Mouse (Mus musculus) heart, adult 18-20 months (tissue): ENCODE data around the gene Rabac1. TPM values are rescaled to one million over a fixed set of nuclear protein-coding genes. Genes with fewer than 3 reads are reported as not detected.
A peak's percentile ranks its signal among the peaks of the same experiment; 100 is the strongest.

Experiments
- DNase-seq, 2 experiments: peaks; one replicate each; pipeline ENCODE4 v3.0.0; 2021 to 2022; ENCODE audit warnings: mixed read lengths in 1 of 2
- long read RNA-seq, 2 experiments: library from polyadenylated mRNA; stranded (forward); transcript quantifications; one replicate each; pipeline ENCODE4 v2.0.0; 2021
- total RNA-seq, 2 experiments: library from RNA; stranded (reverse); gene quantifications; 2 replicates each; pipeline ENCODE4 v1.2.3; 2021

The Rabac1 gene
- 100 to 1,000 TPM; 337 to 347 TPM for total RNA-seq
- long read RNA-seq, experiment 1, transcript Rabac1-201 (5 exons, 899 nt): major isoform, 230 of 245 reads
- long read RNA-seq, experiment 1, transcript Rabac1-203 (4 exons, 986 nt): minor isoform, 7 of 245 reads
- long read RNA-seq, experiment 1, partial matches to known transcripts: 4 of 245 reads
- long read RNA-seq, experiment 1, other reads (novel, unspliced or antisense): 3 of 245 reads
- long read RNA-seq, experiment 2, transcript Rabac1-201 (5 exons, 899 nt): major isoform, 161 of 171 reads
- long read RNA-seq, experiment 2, partial matches to known transcripts: 2 of 171 reads
- long read RNA-seq, experiment 2, other reads (novel, unspliced or antisense): 5 of 171 reads

GRCm38 (mm10) chr7:24971972-24972893 lies at the start of gene Rabac1:
TSS of gene Rabac1 (minus strand) at chr7:24972754.
- DNase-seq: peak; percentile 95 to 98

- no peak for DNase-seq
Observed at GRCm38 (mm10) chr7:25011592-25011991, 39.0 kb upstream of the Rabac1 start.

GRCm38 (mm10) chr7:25010090-25010913 lies 37.7 kb upstream of the Rabac1 start:
- peak in 1 of 2 experiments; percentile 28 for DNase-seq

DNA sequence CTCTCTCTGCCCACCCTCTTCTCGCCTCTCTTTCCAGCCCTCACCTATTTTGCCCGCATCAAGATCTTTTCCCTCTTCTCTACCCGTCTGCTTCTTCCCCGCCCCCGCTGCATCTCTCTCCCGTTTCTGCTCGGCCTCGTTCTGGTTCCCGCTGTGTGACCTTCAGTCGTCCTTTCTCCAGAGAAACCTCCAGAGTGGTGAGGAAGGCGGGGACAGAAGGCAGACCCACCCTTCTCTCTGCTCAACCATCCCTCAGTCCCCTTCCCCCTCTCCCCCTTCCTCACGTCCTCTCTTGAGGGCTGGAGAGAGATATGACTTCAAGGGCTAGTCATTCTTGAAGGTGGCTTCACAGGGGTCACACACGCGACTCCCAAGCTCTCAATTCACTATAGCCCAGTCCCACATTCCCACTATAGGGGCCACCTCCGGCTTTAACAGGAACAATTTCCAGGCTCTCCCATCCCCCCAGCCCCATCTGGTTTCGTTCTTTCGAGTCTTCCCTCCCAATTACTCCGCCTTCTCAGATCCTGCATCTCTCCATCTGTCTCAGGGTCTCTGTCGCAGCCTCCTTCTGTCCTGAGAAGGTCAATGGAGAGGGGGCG lies 36.6 kb upstream of the Rabac1 start:
- no peak for DNase-seq

- DNase-seq: peak; percentile 31 to 63
Observed at GRCm38 (mm10) chr7:25008635-25009034, 36.1 kb upstream of the Rabac1 start.

DNA sequence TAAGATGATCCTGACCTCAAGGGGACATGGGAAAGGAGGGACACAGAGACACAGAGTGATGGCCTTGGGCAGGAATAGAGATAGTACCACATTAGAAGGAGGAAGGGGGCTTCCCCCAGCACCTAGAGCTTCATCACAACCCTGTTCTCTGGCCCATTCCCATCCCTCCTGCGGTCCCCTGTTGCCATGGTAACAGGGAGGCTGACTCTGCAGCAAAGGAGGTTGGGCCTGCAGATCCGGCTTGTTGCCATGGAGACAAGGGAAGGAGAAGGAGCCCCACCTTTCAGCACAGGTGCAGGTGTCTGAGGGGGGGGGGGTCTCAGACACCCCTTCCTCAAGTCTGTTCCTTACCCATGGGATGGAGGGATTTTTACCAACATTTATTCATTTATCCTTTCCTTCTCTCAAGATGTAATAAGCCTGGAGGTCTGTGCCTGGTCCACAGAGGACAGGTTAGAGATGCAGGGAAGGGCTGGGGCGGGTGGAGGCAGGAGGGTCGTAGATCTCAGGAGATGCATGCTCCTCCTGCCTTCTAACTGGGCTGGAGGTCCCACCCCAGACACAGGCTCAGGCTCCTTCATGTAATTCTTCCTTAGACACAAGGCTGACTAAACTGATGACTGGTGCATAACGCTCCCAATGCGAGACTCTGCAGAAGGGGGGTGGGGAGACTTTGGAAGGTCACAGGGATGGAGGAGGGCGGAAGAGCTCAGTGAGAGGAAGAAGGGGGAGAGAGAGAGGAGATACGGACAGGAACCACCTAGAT lies 35.2 kb upstream of the Rabac1 start:
- DNase-seq: no peak

- peak in 1 of 2 experiments; percentile 32 for DNase-seq
Observed at GRCm38 (mm10) chr7:25006586-25007364, 34.2 kb upstream of the Rabac1 start.

GRCm38 (mm10) chr7:25006171-25006570 lies 33.6 kb upstream of the Rabac1 start:
- no peak for DNase-seq

DNA sequence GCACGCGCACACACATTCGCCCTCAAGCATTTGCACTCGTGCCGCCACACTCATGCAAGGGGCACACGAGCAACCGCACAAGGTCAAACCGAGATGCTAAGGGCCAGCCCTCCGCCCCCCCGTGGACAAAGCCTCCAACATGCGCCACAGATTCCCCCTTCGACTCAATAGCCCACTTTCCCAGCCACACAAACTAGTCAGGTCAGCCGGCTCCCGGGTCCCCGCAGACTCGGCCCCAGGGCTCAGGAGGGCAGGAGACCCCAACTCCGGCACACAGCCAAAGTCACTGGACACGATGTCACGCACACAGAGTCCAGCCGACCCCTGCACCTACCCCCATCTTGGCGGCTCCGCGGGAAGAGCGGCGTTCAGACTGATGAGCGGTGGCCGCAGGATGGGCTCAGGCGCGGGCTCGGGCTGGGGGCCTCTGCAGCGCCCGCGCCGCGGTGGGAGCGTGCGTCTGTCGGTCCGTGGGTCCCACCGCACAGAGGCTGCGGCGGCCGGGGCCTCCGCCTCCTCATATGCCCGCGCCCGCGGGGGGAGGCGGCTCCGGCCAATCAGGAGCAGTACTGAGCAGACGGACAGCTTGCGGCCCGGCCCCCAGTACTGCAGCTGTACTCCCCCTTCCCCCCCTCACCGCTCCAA lies 33.0 kb upstream of the Rabac1 start, which contains the start of gene Atp1a3:
Gene Atp1a3 (minus strand): TSS at position 538 of the 645 bp plus-strand sequence.
- DNase-seq: peak in 1 of 2 experiments; percentile 29

DNA sequence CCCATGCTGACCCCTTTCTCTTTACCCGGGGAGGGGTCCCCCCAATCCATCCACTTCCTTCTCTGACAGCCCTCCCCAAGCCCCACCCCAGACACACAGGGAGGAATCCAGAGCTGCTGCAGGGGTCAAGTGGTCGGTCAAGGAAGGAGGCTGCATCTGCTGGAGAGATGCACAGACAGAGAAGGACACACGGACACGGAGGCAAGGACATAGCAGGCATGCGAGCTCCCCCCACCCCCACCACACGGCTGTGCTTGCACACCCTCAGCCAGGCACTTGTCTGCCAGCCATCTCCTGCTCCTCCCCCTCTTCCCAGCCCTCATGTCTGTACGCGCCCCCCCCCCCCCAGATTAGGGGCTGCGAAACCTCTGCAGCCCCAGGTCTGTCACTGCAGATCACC lies 32.3 kb upstream of the Rabac1 start:
- DNase-seq: no peak

GRCm38 (mm10) chr7:25003820-25004388 lies 31.4 kb upstream of the Rabac1 start:
- DNase-seq: no peak

GRCm38 (mm10) chr7:25003291-25003690 lies 30.7 kb upstream of the Rabac1 start:
- DNase-seq: no peak

DNA sequence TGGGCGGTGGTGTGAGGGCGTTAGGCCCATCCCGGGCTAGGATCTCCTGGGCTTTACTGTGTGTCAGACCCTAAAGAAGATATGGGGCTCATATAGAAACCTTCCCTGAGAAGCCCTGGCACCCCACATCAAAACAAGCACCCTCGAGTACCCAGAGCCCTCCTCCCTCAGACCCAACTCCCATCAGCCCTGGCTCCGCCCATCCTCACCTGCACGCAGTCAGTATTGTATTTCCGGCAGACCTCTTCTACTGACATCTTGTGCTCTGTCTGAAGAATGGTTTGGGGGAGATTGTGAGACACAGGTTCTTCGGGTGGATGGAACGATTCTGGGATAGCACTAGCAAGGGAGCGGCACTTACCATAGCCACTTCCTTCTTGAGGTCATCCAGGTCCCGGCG lies 28.2 kb upstream of the Rabac1 start:
- no peak for DNase-seq

DNA sequence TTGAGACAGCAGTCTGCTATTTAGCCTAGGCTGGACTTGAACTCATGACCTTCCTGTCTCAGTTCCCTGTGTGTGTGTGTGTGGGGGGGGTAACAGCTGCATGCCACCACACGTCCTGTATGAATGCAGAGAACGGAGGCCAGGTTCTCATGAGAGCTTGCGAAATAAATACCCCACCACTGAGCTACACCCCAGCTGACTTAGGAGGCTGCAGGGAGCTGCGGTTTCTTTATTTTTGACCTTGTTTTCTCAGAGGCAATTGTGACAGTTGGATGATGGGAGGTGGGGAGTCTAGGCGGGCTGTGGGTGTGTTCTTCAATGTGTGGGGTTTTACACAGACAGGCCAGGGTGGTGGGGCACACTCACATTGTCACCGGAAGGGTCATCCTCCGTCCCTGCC lies 27.7 kb upstream of the Rabac1 start:
- no peak for DNase-seq

- no peak for DNase-seq
Observed at GRCm38 (mm10) chr7:24993081-24993480, 20.5 kb upstream of the Rabac1 start.

- DNase-seq: no peak
Observed at GRCm38 (mm10) chr7:24990478-24990877, 17.9 kb upstream of the Rabac1 start.

- DNase-seq: no peak
Observed at GRCm38 (mm10) chr7:24987941-24988340, 15.4 kb upstream of the Rabac1 start.

DNA sequence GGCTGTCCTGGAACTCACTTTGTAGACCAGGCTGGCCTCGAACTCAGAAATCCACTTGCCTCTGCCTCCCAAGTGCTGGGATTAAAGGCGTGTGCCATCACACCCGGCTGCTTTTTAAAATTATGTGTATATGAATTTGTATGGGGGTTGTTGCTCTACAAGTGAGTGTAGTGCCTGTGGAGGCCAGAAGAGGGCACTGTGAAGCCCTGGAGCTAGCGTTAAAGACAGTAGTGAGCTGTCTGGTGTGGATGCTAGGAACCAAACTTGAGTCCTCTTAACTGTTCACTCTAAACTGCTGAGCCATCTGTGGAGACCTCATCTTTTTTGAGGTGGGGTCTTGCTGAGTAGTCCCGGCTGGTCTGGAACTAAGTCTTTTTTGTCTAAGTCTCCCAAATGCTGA lies 13.2 kb upstream of the Rabac1 start:
- no peak for DNase-seq

- no peak for DNase-seq
Observed at GRCm38 (mm10) chr7:24984307-24984706, 11.8 kb upstream of the Rabac1 start.
